Mouse (Mus musculus) neural tube, embryonic 10.5 days (tissue): ENCODE results near the gene Fam107b.

Source experiments
- DNase-seq: peaks from one replicate; pipeline ENCODE4 v3.0.0-alpha.2; 2017; ENCODE audit warnings: low spot score; ENCODE audit errors: extremely low spot score

Gene Fam107b

GRCm38 (mm10) chr2:3771483-3771882, 201.2 kb downstream of the Fam107b start:
- no peak for DNase-seq

GRCm38 (mm10) chr2:3773089-3773488, 202.8 kb downstream of the Fam107b start:
- DNase-seq = no peak

GRCm38 (mm10) chr2:3775569-3775968, 205.3 kb downstream of the Fam107b start:
- no peak for DNase-seq

GRCm38 (mm10) chr2:3776045-3776444, 205.8 kb downstream of the Fam107b start:
- DNase-seq = no peak

- no peak for DNase-seq
Observed at GRCm38 (mm10) chr2:3777696-3778095, 207.4 kb downstream of the Fam107b start.

- DNase-seq = no peak
Observed at GRCm38 (mm10) chr2:3785546-3785945, 215.3 kb downstream of the Fam107b start.

- no peak for DNase-seq
Observed at GRCm38 (mm10) chr2:3787752-3788423, 217.6 kb downstream of the Fam107b start.

- DNase-seq = no peak
Observed at GRCm38 (mm10) chr2:3788424-3788786, 218.1 kb downstream of the Fam107b start.

GRCm38 (mm10) chr2:3796543-3796942, 226.3 kb downstream of the Fam107b start:
- DNase-seq = no peak

- DNase-seq = peak; percentile 54
Observed at GRCm38 (mm10) chr2:3799767-3800554, 229.7 kb downstream of the Fam107b start.

- DNase-seq = no peak
Observed at GRCm38 (mm10) chr2:3800555-3800878, 230.2 kb downstream of the Fam107b start.

GRCm38 (mm10) chr2:3805742-3806141, 235.5 kb downstream of the Fam107b start:
- no peak for DNase-seq

- DNase-seq = no peak
Observed at GRCm38 (mm10) chr2:3810321-3810720, 240.0 kb downstream of the Fam107b start.

- DNase-seq = no peak
Observed at GRCm38 (mm10) chr2:3816142-3816609, 245.9 kb downstream of the Fam107b start.

GRCm38 (mm10) chr2:3817626-3818025, 247.3 kb downstream of the Fam107b start:
- DNase-seq = no peak

- DNase-seq = no peak
Observed at GRCm38 (mm10) chr2:3822483-3823455, 252.5 kb downstream of the Fam107b start.
